Mouse (Mus musculus): ENCODE results near the gene Dnajb6. TPM values are rescaled to one million over a fixed set of nuclear protein-coding genes. Genes with fewer than 3 reads are reported as not detected.
"Not testable (repeated sequence)": the region's sequence is repeated elsewhere in the genome, so short reads cannot be mapped to it uniquely, and the experiment has no call there.

Dnajb6 gene
- 139 and 141 TPM in 2 replicates for polyA plus RNA-seq (2015; fragmentation: Nextera tagmentation; extraction: Ambion mirVana)

GRCm38 (mm10) chr5:29735557-29736061 lies at the start of gene Dnajb6, which contains the start of gene Gm5129:
Gene Dnajb6, plus strand, starts transcription at chr5:29735688.
Gene Gm5129, minus strand, starts transcription at chr5:29735936.
- WGBS = under 1% methylated on average over 46 of the region's 46 CpGs
- H3K27me3 ChIP-seq = no peaks in the 10 kb centered on the region
- H3K27ac ChIP-seq = peak within 1 kb of the TSS; percentile 94
- H3K36me3 ChIP-seq = no peaks in the 10 kb centered on the region
- ATAC-seq (ENCODE audit: borderline replicate concordance, extremely low read depth, low FRiP score, low TSS enrichment) = peak; percentile 93
- peak within 1 kb of the TSS; percentile 90 for H3K9ac ChIP-seq
- no peaks in the 10 kb centered on the region for H3K9me3 ChIP-seq
- peak within 1 kb of the TSS; percentile 67 for H3K4me3 ChIP-seq
- H3K4me1 ChIP-seq = peaks cover 22% of the 10 kb centered on the region
- H3K4me2 ChIP-seq = peak within 1 kb of the TSS; percentile 66

DNA sequence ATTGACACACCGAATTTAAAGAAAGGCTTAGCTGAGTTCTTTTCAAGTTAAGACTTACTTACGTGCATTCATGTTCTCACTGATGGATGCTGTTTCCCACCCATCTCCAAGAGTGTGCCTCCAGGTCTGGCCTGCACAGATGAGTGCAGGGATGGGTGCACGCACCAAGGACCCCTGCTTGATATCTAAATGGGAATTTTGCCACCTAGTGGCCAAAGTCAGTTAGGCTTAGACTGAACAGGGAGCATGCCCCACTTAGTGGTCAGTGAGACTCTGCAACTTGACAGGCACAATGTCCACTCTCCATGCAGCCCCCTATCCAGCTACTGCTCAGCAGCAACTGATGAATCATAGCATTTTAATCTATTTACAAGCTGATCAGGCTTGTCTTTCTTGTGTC lies 47.8 kb upstream of the Dnajb6 start:
- H3K4me2 ChIP-seq = no peak overlapping the region
- no peaks in the 10 kb centered on the region for H3K9me3 ChIP-seq
- H3K27ac ChIP-seq = no peak overlapping the region
- 48% methylated on average over 3 of the region's 3 CpGs for WGBS
- no peaks in the 10 kb centered on the region for H3K4me1 ChIP-seq
- 0 out of 2 replicates have a peak, but pooled peaks have one; percentile 46 for ATAC-seq (ENCODE audit: borderline replicate concordance, extremely low read depth, low FRiP score, low TSS enrichment)
- H3K27me3 ChIP-seq = no peaks in the 10 kb centered on the region
- no peaks in the 10 kb centered on the region for H3K36me3 ChIP-seq
- no peak overlapping the region for H3K9ac ChIP-seq
- no peak overlapping the region for H3K4me3 ChIP-seq

DNA sequence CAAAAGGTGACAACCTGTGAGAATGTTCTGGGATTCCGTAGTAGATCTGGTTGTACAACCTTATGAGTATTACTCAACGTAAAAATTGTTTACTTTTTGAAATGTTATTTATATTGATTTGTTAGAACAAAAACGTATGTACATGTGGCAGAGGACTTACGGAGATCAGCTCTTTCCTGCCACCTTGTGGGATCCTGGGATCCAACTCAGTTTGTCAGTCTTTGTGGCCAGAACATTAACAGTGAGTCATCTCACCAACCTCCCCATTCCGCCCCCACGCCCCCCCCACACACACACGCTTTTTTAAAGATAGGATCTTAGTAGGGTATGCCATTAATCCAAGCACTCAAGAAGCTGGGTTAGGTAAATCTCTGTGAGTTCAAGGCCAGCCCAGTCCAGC lies 47.1 kb upstream of the Dnajb6 start:
- Histone ChIP-seq H3K4me2 (no peak overlapping the region), H3K27ac (no peak overlapping the region), H3K27me3 (no peaks in the 10 kb centered on the region), H3K9ac (no peak overlapping the region), H3K4me1 (no peaks in the 10 kb centered on the region), H3K36me3 (no peaks in the 10 kb centered on the region), H3K4me3 (no peak overlapping the region), H3K9me3 (no peaks in the 10 kb centered on the region)
- no peak for ATAC-seq (ENCODE audit: borderline replicate concordance, extremely low read depth, low FRiP score, low TSS enrichment)
- 53% methylated on average over 7 of the region's 7 CpGs for WGBS

DNA sequence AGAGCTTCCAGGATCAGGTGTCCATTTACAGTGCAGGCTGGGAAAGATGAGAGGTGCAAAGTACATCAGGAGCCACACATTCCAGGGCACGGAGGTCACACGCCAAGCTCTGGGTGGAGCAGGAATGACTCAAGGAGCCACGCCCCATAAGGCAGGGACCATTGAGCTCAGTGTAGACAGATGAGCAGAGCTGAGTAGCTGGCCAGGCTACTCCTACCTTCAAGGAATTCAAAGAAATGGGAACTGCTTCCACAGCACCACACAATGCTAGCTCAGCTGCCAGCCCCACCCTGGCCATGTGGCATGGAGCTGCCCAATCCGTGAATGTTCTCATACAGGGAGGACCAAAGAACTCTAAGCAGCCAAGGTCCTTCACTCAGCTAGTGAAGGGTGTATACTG lies 37.0 kb upstream of the Dnajb6 start:
- Histone ChIP-seq H3K36me3 (no peaks in the 10 kb centered on the region), H3K4me2 (no peak overlapping the region), H3K9me3 (no peaks in the 10 kb centered on the region), H3K4me1 (no peaks in the 10 kb centered on the region), H3K9ac (no peak overlapping the region), H3K27ac (no peak overlapping the region), H3K27me3 (no peaks in the 10 kb centered on the region), H3K4me3 (no peak overlapping the region)
- peak; percentile 35; the same call in 1 of the 2 replicates for ATAC-seq (ENCODE audit: borderline replicate concordance, extremely low read depth, low FRiP score, low TSS enrichment)
- 65% methylated on average over 4 of the region's 4 CpGs for WGBS

GRCm38 (mm10) chr5:29699520-29700202 lies 35.8 kb upstream of the Dnajb6 start:
- no peaks in the 10 kb centered on the region for H3K9me3 ChIP-seq
- no peak overlapping the region for H3K9ac ChIP-seq
- WGBS = 74% methylated on average over 2 of the region's 2 CpGs
- H3K4me2 ChIP-seq = no peak overlapping the region
- no peak overlapping the region for H3K27ac ChIP-seq
- no peaks in the 10 kb centered on the region for H3K4me1 ChIP-seq
- H3K27me3 ChIP-seq = no peaks in the 10 kb centered on the region
- no peak for ATAC-seq (ENCODE audit: borderline replicate concordance, extremely low read depth, low FRiP score, low TSS enrichment)
- no peaks in the 10 kb centered on the region for H3K36me3 ChIP-seq
- no peak overlapping the region for H3K4me3 ChIP-seq

- 69% methylated on average over 4 of the region's 4 CpGs for WGBS
- Histone ChIP-seq H3K36me3 (no peaks in the 10 kb centered on the region), H3K9me3 (no peaks in the 10 kb centered on the region), H3K4me3 (no peak overlapping the region), H3K4me1 (no peaks in the 10 kb centered on the region), H3K4me2 (no peak overlapping the region), H3K9ac (no peak overlapping the region), H3K27ac (no peak overlapping the region), H3K27me3 (no peaks in the 10 kb centered on the region)
- ATAC-seq (ENCODE audit: borderline replicate concordance, extremely low read depth, low FRiP score, low TSS enrichment) = no peak
Measured at GRCm38 (mm10) chr5:29707241-29707640, 28.2 kb upstream of the Dnajb6 start.

GRCm38 (mm10) chr5:29708258-29708657 lies 27.2 kb upstream of the Dnajb6 start:
- no peak overlapping the region for H3K4me3 ChIP-seq
- ATAC-seq (ENCODE audit: borderline replicate concordance, extremely low read depth, low FRiP score, low TSS enrichment) = peak; percentile 62; the same call in 1 of the 2 replicates
- no peaks in the 10 kb centered on the region for H3K9me3 ChIP-seq
- H3K9ac ChIP-seq = no peak overlapping the region
- 5% methylated on average over 5 of the region's 5 CpGs for WGBS
- H3K27me3 ChIP-seq = no peaks in the 10 kb centered on the region
- H3K4me1 ChIP-seq = no peaks in the 10 kb centered on the region
- no peaks in the 10 kb centered on the region for H3K36me3 ChIP-seq
- H3K27ac ChIP-seq = peak overlapping the region; percentile 71
- no peak overlapping the region for H3K4me2 ChIP-seq

- H3K36me3 ChIP-seq = no peaks in the 10 kb centered on the region
- no peaks in the 10 kb centered on the region for H3K9me3 ChIP-seq
- ATAC-seq (ENCODE audit: borderline replicate concordance, extremely low read depth, low FRiP score, low TSS enrichment) = no peak
- H3K27me3 ChIP-seq = no peaks in the 10 kb centered on the region
- H3K4me1 ChIP-seq = no peaks in the 10 kb centered on the region
- no peak overlapping the region for H3K4me3 ChIP-seq
- H3K9ac ChIP-seq = no peak overlapping the region
- H3K4me2 ChIP-seq = no peak overlapping the region
- H3K27ac ChIP-seq = no peak overlapping the region
Measured at GRCm38 (mm10) chr5:29711631-29712030, 23.9 kb upstream of the Dnajb6 start.

GRCm38 (mm10) chr5:29712906-29713305 lies 22.6 kb upstream of the Dnajb6 start:
- no peak for ATAC-seq (ENCODE audit: borderline replicate concordance, extremely low read depth, low FRiP score, low TSS enrichment)

DNA sequence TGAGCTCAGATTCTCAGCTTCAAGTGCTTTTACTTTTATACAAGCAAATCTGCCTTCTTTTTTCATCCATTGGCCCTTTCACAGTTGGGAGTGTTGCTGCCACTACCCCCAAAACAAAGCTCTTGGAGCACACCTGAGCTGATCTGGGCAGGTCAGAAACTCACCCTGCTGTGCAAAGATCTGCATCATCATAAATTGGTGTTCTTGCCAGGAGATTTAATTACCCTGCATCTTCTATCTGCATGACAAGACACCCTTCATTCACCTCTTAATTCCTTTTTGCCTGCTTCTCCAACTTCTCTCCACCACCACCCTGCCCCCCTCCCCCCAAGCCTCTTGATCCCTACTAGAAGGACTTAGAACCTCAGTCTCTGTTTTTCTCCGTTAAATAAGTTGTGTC lies 14.3 kb upstream of the Dnajb6 start:
- WGBS = 14% methylated on average over 1 of the region's 1 CpGs
- Histone ChIP-seq H3K9ac (no peak overlapping the region), H3K4me2 (no peak overlapping the region)

More at GRCm38 (mm10) chr5:29712906-29713305, 22.6 kb upstream of the Dnajb6 start:
- H3K4me3 ChIP-seq = no peak overlapping the region
- no peaks in the 10 kb centered on the region for H3K36me3 ChIP-seq
- H3K27me3 ChIP-seq = no peaks in the 10 kb centered on the region
- H3K9me3 ChIP-seq = no peaks in the 10 kb centered on the region
- H3K9ac ChIP-seq = no peak overlapping the region
- H3K27ac ChIP-seq = no peak overlapping the region
- H3K4me1 ChIP-seq = no peaks in the 10 kb centered on the region
- 65% methylated on average over 1 of the region's 1 CpGs for WGBS
- no peak overlapping the region for H3K4me2 ChIP-seq

GRCm38 (mm10) chr5:29725369-29725768 lies 10.1 kb upstream of the Dnajb6 start:
- Histone ChIP-seq H3K9me3 (no peaks in the 10 kb centered on the region), H3K36me3 (no peaks in the 10 kb centered on the region), H3K4me1 (no peaks in the 10 kb centered on the region), H3K4me2 (no peak overlapping the region), H3K9ac (no peak overlapping the region), H3K27ac (no peak overlapping the region), H3K4me3 (no peak overlapping the region), H3K27me3 (no peaks in the 10 kb centered on the region)
- ATAC-seq (ENCODE audit: borderline replicate concordance, extremely low read depth, low FRiP score, low TSS enrichment) = no peak
- WGBS = 89% methylated on average over 2 of the region's 2 CpGs

More for the DNA sequence above, 14.3 kb upstream of the Dnajb6 start:
- no peak overlapping the region for H3K27ac ChIP-seq
- H3K36me3 ChIP-seq = no peaks in the 10 kb centered on the region
- H3K9me3 ChIP-seq = no peaks in the 10 kb centered on the region
- no peak for ATAC-seq (ENCODE audit: borderline replicate concordance, extremely low read depth, low FRiP score, low TSS enrichment)
- no peaks in the 10 kb centered on the region for H3K27me3 ChIP-seq
- H3K4me3 ChIP-seq = no peak overlapping the region
- H3K4me1 ChIP-seq = no peaks in the 10 kb centered on the region

DNA sequence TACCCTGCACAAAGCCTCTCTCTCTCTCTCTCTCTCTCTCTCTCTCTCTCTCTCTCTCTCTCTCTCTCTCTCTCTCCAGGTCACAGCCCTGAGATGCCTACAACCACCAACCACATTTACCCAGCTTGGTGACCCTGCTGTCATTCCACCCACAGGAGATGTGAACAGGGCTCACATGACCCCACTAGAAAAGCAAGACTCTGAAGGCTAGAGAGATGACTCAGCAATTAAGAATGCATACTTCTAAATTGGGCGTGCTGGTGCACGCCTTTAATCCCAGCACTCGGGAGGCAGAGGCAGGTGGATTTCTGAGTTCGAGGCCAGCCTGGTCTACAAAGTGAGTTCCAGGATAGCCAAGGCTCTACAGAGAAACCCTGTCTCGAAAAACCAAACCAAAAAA lies 9.4 kb upstream of the Dnajb6 start:
- WGBS = 70% methylated on average over 5 of the region's 5 CpGs
- H3K27ac ChIP-seq; H3K27me3 ChIP-seq; H3K9ac ChIP-seq; H3K4me2 ChIP-seq; ATAC-seq (ENCODE audit: borderline replicate concordance, extremely low read depth, low FRiP score, low TSS enrichment); H3K9me3 ChIP-seq; H3K4me3 ChIP-seq; H3K36me3 ChIP-seq; H3K4me1 ChIP-seq: not testable (repeated sequence)
